Mouse (Mus musculus) hindbrain, embryonic 11.5 days (tissue): ENCODE data around the gene Chid1. TPM values are rescaled to one million over a fixed set of nuclear protein-coding genes. Genes with fewer than 3 reads are reported as not detected.
"Not testable (repeated sequence)": the region's sequence is repeated elsewhere in the genome, so short reads cannot be mapped to it uniquely, and the experiment has no call there.

Source experiments
- ATAC-seq: fragments of 200-750 bp; cut with Nextera tagmentation; 2 replicates; pipeline ENCODE4 v1.8.0; 2017; ENCODE audit warnings: mild to moderate bottlenecking, moderate TSS enrichment, moderate library complexity; ENCODE audit not compliant: low FRiP score
- DNase-seq: peaks from one replicate; pipeline ENCODE4 v3.0.0-alpha.2; 2015; ENCODE audit warnings: low spot score
- H3K27ac ChIP-seq: fragments of 300-500 bp; sonication (generic); 2 replicates; pipeline ENCODE4 v1.5.1; 2014; ENCODE audit warnings: mild to moderate bottlenecking, low read depth, low read length
- H3K27me3 ChIP-seq: fragments of 300-500 bp; sonication (generic); 2 replicates; pipeline ENCODE4 v1.6.1; 2014; ENCODE audit warnings: mild to moderate bottlenecking, low read length, moderate library complexity, mixed read lengths; ENCODE audit not compliant: control insufficient read depth, insufficient read depth
- H3K36me3 ChIP-seq: fragments of 300-500 bp; sonication (generic); 2 replicates; pipeline ENCODE4 v1.6.1; 2014; ENCODE audit warnings: mild to moderate bottlenecking, low read length, moderate library complexity, mixed read lengths; ENCODE audit not compliant: control insufficient read depth, insufficient read depth
- H3K4me1 ChIP-seq: fragments of 300-500 bp; sonication (generic); replicated peaks from 2 replicates; pipeline ENCODE4 v1.6.1; 2014; ENCODE audit warnings: low read length, mixed read lengths; ENCODE audit not compliant: control insufficient read depth, insufficient read depth
- H3K4me2 ChIP-seq: fragments of 300-500 bp; sonication (generic); replicated peaks from 2 replicates; pipeline ENCODE4 v1.6.1; 2014; ENCODE audit warnings: mild to moderate bottlenecking, low read depth, low read length
- H3K4me3 ChIP-seq: fragments of 300-500 bp; sonication (generic); 2 replicates; pipeline ENCODE4 v1.5.1; 2014; ENCODE audit warnings: low read depth, low read length
- H3K9ac ChIP-seq: fragments of 300-500 bp; sonication (generic); 2 replicates; pipeline ENCODE4 v1.6.1; 2014; ENCODE audit warnings: low read depth, low read length
- H3K9me3 ChIP-seq: fragments of 300-500 bp; sonication (generic); 2 replicates; pipeline ENCODE4 v1.6.1; 2016; ENCODE audit warnings: low read length; ENCODE audit not compliant: control insufficient read depth
- WGBS: fragments of 180-500 bp; shearing (Covaris S2); extraction: QIAGEN DNeasy Blood & Tissue Kit; methylation state at CpG from one replicate; pipeline ENCODE4 v1.1.7; 2014; 5-methylcytosine and 5-hydroxymethylcytosine counted together
- polyA plus RNA-seq: library from polyadenylated mRNA; unstranded; fragments of >200 nt; fragmentation: Nextera tagmentation; extraction: Ambion mirVana; gene quantifications from 2 replicates; pipeline ENCODE4 v1.2.1, GENCODE M21; 2014

Gene Chid1
- polyA plus RNA-seq, 1 experiment from 2014 or later: 24.1 TPM

GRCm38 (mm10) chr7:141455610-141456314, 83.9 kb downstream of the Chid1 start:
- H3K27ac ChIP-seq: 0 out of 2 replicates have a peak overlapping the region, but pooled peaks have one; percentile 45
- H3K27me3 ChIP-seq: peaks cover 16% of the 10 kb centered on the region
- peak overlapping the region; percentile 53 for H3K4me3 ChIP-seq
- no peaks in the 10 kb centered on the region for H3K9me3 ChIP-seq
- 0 out of 2 replicates have a peak, but pooled peaks cover 2% of the 10 kb centered on the region for H3K36me3 ChIP-seq
- peak overlapping the region; percentile 66 for H3K9ac ChIP-seq
- peak overlapping the region; percentile 82 for H3K4me2 ChIP-seq
- H3K4me1 ChIP-seq: no peaks in the 10 kb centered on the region; the same call in 1 of the 2 replicates
- WGBS: under 1% methylated on average over 23 of the region's 23 CpGs
- ATAC-seq (peak; percentile 30), DNase-seq (peak; percentile 64)

DNA sequence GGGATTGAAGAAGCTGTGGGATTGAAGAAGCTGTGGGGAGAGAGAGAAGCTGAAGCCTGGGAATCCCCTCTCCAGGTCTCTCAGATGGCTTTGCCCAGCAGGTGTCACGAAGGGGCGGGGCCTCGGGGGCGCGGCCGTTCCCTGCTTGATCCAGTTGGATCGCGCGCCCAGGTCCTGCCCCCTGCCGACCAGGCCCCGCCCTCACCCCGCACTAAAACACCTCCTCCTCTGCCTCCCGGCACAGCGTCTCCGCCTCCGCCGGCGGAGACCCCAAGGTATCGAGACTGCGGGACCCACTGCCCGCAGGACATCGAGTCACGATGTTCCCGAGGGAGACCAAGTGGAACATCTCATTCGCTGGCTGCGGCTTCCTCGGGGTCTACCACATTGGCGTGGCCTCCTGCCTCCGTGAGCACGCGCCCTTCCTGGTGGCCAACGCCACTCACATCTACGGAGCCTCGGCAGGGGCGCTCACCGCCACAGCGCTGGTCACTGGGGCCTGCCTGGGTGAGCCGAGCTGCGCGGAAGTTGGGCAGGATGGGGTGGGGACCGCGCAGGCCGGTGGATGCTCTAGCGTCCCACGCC, 84.6 kb downstream of the Chid1 start, which contains the start of gene Pnpla2:
TSS of gene Pnpla2 (plus strand) at position 232 of the 585 bp plus-strand sequence.
- Histone ChIP-seq H3K36me3 (0 out of 2 replicates have a peak, but pooled peaks cover 2% of the 10 kb centered on the region), H3K9me3 (no peaks in the 10 kb centered on the region), H3K4me2 (peak within 1 kb of the TSS; percentile 82), H3K4me1 (no peaks in the 10 kb centered on the region; the same call in 1 of the 2 replicates), H3K4me3 (peak within 1 kb of the TSS; percentile 53), H3K27ac (0 out of 2 replicates have a peak within 1 kb of the TSS, but pooled peaks have one; percentile 45), H3K9ac (peak within 1 kb of the TSS; percentile 66), H3K27me3 (peaks cover 9% of the 10 kb centered on the region)
- DNase-seq: peak; percentile 89
- 1% methylated on average over 45 of the region's 45 CpGs for WGBS
- peak; percentile 82 for ATAC-seq

DNA sequence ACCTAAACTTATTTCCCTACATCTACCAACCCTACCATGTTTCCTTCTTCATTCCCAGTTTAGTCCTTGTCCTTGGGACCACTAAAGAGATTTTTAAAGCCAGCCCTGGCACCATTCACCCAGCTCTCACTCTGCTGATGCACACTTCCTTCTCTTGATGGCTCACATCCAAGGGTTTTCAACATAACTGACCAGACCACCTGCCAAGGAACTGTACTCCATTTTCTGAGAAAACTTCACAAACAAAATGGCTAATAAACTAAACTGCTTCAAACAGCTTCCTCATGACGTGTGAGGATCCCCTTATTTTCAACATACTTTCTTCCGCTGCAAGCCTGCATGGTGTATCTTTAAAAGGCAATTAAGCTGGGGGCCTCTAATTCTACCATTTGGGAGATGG, 86.0 kb downstream of the Chid1 start:
- H3K4me2 ChIP-seq: no peak overlapping the region
- H3K9ac ChIP-seq: no peak overlapping the region
- 87% methylated on average over 2 of the region's 2 CpGs for WGBS
- no peak overlapping the region for H3K4me3 ChIP-seq
- H3K9me3 ChIP-seq: no peaks in the 10 kb centered on the region
- DNase-seq: no peak
- H3K4me1 ChIP-seq: peaks cover 2% of the 10 kb centered on the region
- no peaks in the 10 kb centered on the region for H3K27me3 ChIP-seq
- ATAC-seq: no peak
- 0 out of 2 replicates have a peak, but pooled peaks cover 2% of the 10 kb centered on the region for H3K36me3 ChIP-seq
- no peak overlapping the region for H3K27ac ChIP-seq

DNA sequence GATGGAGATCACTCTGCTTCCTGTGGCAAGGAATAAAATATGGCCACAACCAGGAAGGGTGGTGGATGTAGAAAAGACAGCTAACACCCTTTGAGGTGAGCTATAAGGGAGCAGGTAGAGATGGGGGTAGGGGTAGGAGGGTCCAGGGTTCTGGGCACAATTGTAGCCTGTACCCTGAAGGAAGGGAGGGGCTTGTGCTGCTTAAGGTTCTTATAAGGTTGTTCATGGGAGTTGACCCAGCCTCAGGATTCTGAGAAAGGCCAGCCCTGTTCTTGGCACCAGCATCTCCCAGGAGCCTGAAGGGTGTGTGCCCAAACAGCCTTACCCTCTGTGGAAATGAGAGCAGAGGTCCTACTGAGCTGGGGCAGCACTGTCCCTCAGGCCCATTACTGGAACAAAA, 87.7 kb downstream of the Chid1 start:
- Histone ChIP-seq H3K9ac (no peak overlapping the region), H3K9me3 (no peaks in the 10 kb centered on the region), H3K4me1 (peaks cover 4% of the 10 kb centered on the region), H3K36me3 (0 out of 2 replicates have a peak, but pooled peaks cover 2% of the 10 kb centered on the region), H3K27ac (no peak overlapping the region), H3K4me3 (no peak overlapping the region), H3K27me3 (no peaks in the 10 kb centered on the region), H3K4me2 (no peak overlapping the region)
- no peak for ATAC-seq
- DNase-seq: no peak

DNA sequence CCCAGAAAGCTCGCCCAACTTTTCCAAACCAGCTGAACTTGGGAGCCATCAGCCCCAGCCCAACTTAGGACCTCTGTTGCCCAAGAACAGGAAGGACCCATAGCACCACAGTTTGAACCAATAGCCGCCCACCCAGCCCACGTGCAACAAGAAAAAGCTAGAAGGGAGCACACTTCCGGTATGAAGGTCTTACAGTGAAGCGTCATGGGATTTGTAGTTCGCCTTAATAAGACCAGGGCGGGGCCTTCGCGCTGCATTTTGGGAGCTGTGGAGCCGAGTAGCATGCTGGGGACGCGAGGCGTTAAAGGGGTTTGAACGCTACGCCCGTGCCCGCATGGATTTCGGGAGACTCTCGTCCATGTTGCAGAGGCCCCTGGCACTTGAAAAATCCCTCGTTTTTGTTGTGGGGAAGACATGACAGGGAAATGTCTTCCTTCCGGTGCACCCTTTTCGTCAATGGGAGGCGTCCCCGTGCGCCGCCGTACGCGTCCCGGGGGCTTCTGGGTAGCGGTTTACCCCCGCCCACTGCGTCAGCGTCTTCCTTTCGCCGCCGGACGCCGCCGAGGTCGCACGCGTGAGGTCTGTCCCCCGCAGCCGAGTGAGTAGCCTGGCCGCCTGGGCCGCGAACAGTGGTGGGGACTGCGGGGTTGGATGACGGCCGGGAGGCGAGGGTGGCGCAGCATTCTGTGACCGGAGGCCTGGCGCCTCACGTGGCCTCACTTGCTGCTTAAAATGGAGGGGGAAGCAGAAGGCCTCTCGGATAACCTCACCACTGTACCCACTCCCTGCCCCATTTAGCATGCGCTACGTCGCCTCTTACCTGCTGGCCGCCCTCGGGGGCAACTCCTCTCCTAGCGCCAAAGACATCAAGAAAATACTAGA, 92.3 kb downstream of the Chid1 start, which contains the start of gene Rplp2:
TSS of gene Rplp2 (plus strand) at position 261 of the 882 bp plus-strand sequence.
- Histone ChIP-seq H3K36me3 (0 out of 2 replicates have a peak, but pooled peaks cover 2% of the 10 kb centered on the region), H3K4me1 (peaks cover 11% of the 10 kb centered on the region), H3K9me3 (no peaks in the 10 kb centered on the region), H3K4me2 (peak within 1 kb of the TSS; percentile 55), H3K4me3 (peak within 1 kb of the TSS; percentile 87), H3K27ac (peak within 1 kb of the TSS; percentile 74), H3K9ac (peak within 1 kb of the TSS; percentile 90), H3K27me3 (no peaks in the 10 kb centered on the region)
- ATAC-seq (peak; percentile 90), DNase-seq (peak; percentile 93)
- under 1% methylated on average over 63 of the region's 63 CpGs for WGBS

- not testable (repeated sequence) for H3K27me3 ChIP-seq, H3K4me2 ChIP-seq, H3K9ac ChIP-seq, H3K36me3 ChIP-seq, ATAC-seq, H3K4me3 ChIP-seq, H3K27ac ChIP-seq, H3K9me3 ChIP-seq, DNase-seq
- WGBS: 86% methylated on average over 3 of the region's 3 CpGs
- peaks cover 11% of the 10 kb centered on the region for H3K4me1 ChIP-seq
These were observed 93.3 kb downstream of the Chid1 start for GRCm38 (mm10) chr7:141446374-141446773.

DNA sequence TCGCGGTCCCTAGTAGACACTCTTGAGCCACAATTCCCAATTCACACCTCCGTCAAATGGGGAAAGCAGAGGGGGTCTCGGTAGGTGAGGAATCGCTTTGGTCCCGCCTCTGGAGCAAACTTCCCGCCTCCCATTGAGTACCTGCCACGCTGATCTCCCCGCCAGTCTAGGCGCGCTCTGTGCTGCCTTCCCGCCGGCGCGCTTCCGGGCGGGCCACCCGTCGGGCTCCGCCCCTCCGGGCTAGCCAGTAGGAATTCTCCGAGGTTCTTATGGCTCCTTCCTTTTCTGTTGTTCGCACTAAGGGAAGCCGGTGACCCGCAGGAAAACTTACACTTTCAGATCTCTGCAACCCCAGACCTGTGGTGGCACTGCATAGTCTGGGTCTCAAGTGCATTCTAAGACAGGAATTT, 95.8 kb downstream of the Chid1 start, which contains the start of gene Pidd1:
TSS of gene Pidd1 (minus strand) at position 198 of the 410 bp plus-strand sequence.
- 0 out of 2 replicates have a peak within 1 kb of the TSS, but pooled peaks have one; percentile 9 for H3K27ac ChIP-seq
- peak within 1 kb of the TSS; percentile 68 for H3K4me2 ChIP-seq
- peak within 1 kb of the TSS; percentile 70 for H3K9ac ChIP-seq
- ATAC-seq (peak; percentile 28; the same call in 1 of the 2 replicates), DNase-seq (peak; percentile 81)
- H3K27me3 ChIP-seq: no peaks in the 10 kb centered on the region
- WGBS: under 1% methylated on average over 25 of the region's 25 CpGs
- H3K4me3 ChIP-seq: peak within 1 kb of the TSS; percentile 37
- peaks cover 11% of the 10 kb centered on the region for H3K4me1 ChIP-seq
- no peaks in the 10 kb centered on the region for H3K9me3 ChIP-seq
- no peaks in the 10 kb centered on the region for H3K36me3 ChIP-seq
